Mouse (Mus musculus): ENCODE results near the gene Spred2.

The Spred2 gene

DNA sequence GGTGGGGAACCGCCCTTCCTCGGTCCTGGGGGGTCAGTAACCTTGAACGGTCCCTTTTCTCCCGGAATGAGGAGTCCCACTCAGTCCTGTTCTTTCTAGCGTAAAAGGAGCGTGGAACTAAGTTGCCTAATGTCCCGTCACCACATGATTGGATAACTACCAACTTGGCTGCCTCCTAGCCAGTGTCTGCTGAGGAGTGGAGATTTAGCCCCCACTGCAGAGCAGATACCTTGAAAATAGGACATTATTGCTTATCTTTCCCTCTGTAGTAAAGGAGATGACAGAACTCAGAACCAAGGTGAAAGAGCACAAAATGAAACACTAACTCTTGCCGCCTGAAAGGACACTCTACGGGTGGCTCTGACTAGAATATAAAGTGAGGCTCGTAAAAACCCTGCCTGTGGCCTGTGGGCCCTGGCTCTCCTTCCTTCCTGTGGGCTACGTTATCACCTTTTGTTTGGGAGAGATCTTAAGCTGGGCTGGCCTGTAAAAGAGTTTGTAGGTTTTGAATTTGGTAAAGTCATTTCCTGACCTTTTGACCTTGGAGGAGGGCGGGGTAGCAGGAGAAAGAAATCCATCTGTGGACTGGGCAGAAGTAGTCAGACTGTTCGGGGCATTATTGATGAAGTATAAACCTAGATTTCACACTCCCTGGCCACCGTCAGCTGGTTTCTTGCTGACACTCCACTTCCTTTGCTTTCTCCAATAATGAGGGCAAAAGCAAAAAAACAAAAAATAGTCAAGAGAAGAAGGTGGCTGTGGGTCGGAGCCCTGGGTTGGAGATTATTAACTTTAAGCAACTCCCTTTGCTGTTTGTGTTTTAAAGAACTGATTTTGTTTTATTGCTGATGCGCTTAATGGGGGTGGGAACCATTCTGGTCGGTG is 62.9 kb downstream of the Spred2 start:
- peak; percentile 59 to 61 for DNase-seq

DNA sequence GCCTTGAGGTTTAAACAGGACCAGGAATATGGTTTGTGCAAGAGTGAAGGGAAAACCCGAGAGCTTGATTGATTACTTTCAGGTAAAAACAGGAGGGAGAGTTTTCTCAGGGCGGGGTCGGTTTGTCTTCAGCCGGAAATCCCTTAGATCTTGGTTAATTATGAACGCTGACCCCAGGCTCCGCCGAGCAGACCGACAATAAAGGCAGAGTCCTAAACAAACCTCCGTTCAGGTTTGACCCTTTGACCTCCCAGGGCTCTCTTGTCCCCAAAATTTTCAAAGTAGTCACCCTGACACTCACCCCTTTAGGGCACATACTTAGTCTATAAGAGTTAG is 63.5 kb downstream of the Spred2 start:
- DNase-seq = peak; percentile 47 to 59

DNA sequence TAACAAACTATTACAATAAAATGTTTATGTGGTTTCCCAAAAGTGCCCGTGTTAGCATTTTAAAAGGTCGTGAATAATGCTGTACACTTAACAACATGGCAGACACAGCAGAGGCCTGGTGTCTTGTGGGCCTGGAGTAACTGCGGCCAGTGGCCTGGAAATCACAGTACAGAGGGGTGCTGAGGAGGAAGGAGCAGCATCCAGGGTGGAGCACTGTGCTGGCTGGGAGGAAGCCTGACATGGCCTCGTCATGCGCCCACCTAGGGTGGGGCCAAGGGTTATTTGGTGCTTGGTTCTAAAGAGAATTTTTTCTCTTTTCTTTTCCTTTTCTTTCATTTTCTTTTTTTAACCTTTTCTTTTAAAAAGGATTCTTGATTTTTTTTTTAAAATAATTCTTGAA is 64.0 kb downstream of the Spred2 start:
- DNase-seq = no peak

DNA sequence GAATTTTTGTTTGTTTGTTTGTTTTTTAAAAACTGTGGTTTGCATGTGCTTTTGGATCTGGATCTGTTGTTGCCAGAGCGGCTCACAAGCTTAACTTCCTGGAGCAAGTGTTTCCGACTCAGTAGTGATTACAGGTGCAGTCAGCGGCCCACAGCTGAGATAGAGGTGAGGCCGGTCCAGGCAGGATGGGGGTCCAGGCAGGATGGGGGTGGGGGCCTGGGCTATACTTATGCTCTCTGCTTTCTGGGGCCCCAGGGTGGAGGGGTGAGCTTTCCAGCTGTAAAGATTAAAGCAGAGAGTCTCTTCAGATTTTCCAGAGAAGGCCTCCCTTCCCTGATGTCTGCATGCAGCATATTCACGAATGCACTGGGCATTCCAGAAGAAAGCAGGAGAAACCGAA is 64.5 kb downstream of the Spred2 start:
- no peak for DNase-seq

DNA sequence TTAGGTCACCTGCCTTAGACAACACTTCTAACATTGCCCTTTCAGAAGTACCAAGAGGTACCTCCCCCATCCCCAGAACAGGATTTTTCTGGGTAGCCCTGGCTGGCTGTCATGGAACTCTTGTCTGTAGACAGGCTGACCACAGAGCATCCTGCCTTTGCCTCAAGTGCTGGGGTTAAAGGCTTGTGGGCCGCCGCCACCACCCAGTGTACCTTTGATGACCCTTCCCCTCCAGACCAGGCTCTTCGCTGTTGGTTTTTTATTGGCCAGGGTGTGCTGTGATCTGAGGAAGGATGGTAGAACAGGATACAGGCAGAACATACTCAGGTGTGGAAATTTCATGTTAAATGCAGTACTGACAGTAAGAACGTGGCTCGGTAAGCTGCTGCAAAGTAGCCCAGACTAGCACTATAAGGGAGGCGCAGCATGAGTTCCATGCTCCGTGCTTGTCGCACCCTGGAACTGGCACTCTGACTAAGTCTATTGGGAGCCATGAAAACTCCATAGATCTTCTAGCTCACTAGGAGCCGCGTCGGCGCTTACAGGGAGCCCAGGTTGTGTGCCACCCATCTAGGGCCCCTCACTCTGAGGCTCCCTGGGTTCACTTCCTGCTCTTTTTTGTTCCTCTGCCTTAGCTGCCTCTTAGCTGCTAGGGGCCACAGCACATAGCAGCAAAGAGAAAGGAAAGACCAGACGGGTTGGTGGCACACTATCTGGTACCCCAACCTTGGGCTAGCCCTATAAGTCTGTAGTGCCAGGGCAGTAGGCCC is 65.2 kb downstream of the Spred2 start:
- no peak for DNase-seq

DNA sequence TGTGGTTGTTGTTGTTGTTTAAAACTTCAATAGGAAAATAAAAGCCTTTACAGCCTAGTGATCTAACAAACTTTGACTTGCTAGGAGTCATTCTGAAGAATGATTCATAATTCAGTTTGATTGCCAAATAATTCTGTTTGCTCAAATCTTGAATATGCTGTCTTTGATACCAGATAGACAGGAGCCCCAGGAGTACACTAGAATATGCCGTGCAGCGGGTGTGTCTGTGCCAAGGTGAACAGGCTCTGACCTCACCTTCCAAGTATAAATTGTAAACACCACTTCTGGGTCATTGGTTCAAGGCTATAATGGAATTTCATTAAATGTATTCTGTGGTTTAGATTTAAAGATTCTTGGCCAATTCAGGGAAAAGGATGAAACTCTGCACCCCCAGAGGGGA is 66.6 kb downstream of the Spred2 start:
- no peak for DNase-seq

DNA sequence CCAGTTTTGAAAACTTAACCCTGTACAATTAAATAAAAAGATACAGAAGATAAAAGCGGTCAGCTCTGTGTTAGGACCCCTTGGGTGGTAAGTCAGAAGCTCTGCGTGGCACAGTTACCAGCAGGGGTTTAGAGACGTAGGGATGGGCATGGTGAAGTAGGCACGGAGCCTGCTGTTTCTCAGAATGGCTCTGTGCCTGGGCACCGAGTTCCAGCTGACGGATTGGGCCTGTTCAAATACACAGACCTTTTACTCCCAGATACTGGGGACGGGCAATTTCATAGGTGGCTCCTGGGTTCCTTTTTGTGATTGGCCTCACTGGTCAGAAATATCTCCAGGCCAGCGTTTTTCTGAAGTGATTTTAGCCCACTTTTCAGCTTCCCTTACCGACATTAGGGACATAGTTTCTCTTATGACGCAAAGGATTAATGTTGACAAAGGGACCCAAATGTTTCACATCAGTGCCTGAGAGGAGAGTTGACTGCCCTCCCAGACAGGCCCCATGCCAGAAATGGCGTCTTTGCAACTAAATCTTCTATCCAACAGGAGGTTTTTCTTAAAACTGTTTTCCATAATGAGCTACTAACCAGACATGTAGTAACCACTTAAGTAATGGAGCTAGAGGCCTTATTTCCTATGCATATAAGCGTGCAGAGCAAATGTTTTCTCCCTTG is 67.3 kb downstream of the Spred2 start:
- DNase-seq = peak in 1 of 2 experiments; percentile 60

DNA sequence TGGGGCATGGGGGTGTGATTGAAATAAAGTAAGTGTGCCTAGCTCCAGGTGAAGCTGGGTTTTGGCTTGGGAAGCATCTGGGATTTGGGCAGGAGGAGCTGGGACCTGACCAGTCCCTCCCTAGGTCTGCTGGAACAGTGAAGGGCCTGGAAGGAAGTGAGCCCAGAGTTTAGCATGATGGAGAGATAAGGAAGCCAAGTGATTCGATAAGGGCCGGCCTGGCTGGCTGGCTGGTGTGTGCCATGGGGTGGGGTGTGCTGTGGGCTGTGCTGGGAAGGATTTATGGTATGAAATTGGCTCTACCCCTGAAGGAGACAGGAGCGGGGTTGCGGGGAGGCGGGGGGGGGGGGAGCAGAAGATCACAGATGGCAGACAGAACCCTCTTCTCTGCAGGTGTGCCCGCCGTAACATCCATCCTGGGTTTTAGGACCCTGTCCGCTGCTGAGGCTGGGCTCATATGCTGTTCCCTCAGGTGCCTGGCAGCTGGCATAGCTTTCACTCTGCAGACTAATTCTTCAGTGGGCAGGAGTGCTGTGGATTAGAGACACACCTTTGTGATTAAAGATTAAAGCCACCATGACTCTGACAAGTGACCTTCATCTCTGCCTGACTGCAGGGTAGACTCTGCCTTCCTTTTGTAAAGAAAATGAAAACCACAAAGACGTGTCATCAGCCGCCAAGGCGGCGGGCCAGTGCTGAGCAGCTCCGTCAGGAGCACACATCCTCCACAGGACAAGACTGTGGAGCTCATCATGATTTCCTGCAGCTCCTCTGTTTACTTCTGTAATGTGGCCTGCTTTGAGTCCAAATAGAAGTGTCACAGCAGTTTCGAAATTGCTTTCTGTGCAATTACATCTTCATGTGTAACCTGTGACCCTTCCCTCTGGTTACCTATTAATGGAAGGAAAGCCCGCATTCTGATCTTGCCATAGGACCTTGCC is 68.4 kb downstream of the Spred2 start:
- peak in 1 of 2 experiments; percentile 66 for DNase-seq

DNA sequence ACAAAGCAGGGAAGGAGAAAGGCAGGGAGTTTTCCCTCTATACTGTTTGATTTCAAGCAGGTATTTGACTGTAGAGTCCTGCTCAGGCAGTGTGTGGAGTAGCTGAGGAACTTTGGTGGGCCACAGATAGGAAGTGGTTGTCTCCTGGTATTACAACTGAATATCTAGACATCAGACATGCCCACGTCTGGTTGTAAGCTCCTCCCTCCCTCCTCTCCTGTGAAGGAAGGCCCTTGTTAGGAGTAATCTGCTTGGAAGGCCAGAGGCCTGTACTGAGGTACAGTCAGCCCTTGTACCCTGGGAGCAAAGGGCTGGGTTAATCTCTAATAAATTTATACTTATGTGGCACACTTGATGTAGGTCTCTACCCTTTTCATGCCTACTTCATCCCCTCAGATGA is 69.6 kb downstream of the Spred2 start:
- no peak for DNase-seq

DNA sequence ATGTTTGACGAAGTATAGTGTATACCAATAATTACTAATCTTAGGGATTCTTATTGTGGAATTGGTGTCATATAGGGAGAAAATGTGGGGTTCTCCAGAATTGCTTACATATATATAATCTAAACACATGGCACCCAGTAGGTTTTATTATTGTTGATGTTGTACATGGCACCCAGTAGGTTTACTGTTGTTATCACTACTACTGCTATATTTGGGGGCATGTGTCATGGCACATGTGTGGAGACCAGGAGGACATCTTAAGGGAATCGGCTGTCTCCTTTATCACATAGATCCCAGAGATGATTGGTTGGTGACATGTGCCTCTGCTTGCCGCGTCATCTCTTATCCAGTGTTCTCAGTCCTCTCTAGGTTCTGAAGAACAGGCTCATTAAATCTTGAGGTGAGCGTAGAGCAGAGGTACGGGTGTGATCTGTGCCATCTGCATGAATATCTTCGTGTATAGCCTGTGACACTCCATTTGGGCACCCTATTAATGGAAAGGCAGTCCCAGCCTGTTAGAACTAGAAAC is 70.2 kb downstream of the Spred2 start:
- no peak for DNase-seq

DNA sequence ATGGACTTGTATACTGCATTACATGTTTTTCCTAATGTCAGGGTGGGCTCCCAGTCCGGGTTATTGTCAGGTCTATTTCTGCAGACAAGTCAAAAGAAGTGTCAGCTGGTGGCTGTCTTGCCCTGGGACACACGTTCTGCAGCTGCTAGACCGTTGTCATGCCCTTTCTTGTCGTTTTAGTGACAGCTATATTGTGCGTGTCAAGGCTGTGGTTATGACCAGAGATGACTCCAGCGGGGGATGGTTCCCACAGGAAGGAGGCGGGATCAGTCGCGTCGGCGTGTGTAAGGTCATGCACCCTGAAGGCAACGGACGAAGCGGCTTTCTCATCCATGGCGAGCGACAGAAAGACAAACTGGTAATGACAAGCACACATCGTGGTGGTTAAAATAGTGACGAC is 73.8 kb downstream of the Spred2 start:
- peak in 1 of 2 experiments; percentile 47 for DNase-seq

DNA sequence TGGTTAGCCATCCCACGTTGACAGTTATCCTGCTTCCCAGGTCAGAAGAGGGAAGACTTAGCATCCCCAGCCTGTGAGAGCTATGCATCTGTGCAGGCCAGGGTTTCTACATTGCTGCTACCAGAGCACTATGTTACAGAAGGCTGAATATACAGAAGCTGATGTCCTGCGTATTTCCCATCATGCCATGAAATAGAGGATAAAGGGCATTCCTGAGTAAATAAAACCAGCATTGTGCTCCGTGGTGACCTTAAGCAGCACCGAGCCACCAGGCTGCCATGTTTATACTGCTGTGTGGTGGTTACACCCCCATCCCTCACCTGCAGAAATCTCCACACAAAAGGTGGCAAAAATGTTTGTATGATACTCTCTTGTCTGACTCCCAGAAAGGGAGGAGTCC is 78.7 kb downstream of the Spred2 start:
- DNase-seq = no peak

DNA sequence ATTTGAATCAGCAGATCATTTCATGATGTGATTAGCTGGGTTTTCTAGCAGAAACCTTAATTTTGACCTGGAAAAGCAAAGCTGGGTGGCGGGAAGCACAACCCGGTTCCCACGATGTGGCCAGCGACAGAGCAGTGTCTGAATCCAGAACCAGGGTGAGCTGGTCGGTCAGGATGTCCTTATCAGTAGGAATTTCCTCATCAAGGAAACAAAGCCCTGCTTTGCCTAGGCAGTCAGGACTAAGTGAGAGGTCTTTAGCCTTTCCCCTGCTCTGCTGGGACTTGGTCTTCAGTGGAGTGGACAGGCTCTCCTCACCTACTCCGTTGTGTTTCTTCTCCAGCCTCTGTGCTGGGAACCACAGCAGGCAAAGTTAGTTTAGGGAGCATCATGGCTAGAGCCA is 83.5 kb downstream of the Spred2 start:
- no peak for DNase-seq

DNA sequence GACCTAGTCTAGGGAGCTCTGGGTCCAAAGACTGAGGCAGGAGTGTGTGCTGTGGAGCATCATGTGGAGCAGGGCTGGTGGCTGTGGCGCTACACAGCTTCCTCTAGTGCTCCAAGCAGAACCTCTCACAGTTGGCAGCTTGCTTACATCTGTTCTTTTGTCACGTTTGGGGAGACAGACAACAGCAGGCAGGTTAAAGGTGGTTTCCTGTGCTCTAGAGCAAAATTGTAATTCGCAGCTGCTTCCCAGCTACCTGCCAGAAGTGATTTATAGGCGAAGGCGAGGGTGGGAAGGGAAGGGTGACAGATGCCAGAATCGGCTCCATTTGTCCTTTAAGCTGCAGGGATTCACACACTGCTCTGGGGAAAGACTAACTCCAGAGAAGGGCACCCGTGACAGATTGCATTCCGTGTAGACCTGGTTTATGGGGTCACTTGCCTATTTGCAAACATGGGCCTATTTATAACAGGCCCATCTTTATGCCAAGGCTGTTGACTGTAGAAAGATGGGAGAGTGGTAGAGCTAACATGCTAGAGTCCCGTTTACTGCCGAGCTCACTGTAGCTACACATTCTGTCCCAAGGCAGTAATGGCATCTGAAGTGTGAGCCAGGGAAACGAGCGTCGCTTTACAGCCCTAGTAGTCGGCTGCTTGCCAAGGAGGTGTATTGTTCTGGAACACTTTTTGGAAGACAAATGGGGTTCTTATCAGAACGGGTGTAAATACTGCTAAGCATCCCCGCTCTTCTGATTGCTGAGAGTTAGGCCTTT is 87.2 kb downstream of the Spred2 start:
- DNase-seq = peak; percentile 32 to 38

DNA sequence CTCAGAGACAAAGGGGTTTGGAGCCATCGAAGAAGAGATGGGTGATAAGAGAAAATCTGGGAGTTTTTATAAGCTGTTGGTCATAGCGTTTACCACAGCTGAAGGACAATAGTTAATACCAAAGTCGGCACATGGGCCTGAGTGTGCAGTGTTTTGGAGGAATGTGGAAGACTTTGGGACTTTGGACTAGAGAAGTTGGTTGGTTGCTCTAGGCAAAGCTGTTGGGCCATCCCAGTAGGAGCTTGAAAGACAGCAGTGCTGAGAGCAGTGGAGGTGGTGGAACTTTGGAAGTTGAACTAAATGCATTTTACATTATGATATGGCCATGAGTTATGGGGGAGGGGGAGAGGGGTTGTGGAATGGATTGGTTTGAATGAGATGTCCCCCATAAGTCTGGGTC is 89.2 kb downstream of the Spred2 start:
- DNase-seq = peak; percentile 39 to 41

DNA sequence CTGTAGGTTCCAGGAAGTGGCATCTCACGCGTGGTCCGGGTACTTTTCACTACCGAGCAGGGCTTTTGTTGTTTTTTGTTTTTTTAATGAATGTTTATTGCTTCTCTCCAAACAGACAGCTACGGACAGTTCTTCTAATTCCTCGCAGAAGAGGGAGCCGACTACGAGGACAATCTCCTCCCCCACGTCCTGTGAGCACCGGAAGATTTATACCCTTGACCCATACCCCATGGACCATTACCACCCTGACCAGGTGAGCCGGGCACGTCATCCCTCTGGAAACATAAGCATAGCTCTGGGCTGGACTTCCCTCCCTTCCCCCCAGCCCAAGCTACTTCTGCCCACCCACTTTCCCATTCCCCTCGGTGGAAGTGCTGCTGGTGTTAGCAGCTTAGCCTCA is 93.8 kb downstream of the Spred2 start:
- DNase-seq = no peak

DNA sequence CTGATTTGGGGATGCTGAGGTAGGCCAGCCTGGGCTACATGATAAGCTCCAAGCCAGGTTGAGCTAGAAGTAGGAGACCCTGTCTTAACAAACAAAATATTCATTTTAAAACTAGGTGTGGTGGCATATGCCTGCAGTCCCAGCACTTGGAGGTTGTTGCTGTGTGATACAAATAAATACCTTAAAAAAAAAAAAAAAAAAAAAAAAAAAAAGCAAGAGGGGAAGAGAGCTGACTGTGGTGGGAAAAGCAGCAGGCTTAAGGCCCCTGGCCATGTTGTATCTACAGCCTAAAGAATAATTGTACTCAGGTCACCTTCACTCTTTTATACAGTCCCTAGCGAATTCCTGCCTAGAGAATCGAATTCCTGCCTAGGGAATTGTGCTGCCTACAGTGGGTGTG is 94.7 kb downstream of the Spred2 start:
- no peak for DNase-seq

DNA sequence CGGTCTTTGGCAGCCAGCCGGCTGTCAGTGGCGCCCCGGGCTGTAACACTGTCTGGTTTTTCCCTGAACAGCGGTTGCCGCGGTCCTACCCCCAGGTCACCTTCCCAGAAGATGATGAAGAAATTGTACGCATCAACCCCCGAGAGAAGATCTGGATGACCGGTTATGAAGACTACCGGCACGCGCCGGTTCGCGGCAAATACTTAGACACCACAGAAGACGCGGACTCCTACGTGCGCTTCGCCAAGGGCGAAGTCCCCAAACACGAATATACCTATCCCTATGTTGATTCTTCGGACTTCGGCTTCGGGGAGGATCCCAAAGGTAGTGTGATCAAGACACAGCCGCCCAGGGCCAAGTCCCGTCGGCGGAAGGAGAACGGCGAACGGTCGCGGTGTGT is 96.5 kb downstream of the Spred2 start:
- DNase-seq = no peak

DNA sequence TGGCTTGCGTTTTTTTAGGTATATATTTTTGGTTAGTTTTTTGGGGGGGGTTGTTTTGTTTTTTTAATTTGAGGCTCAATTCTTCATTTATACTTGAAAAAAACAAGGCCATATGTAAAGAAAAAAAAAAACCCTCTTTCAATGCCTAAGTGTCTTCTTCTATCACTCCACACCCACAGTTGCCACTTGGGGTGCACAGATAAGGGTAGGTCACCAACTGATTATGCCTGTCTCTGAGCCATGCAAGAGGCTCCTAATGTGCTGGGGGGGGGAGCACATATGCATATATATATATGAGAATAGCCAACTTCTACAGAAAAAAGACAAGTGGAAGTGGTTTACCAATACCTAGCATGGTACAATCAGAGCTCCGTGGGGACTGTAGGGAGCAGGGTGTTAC is 98.3 kb downstream of the Spred2 start:
- DNase-seq = no peak

DNA sequence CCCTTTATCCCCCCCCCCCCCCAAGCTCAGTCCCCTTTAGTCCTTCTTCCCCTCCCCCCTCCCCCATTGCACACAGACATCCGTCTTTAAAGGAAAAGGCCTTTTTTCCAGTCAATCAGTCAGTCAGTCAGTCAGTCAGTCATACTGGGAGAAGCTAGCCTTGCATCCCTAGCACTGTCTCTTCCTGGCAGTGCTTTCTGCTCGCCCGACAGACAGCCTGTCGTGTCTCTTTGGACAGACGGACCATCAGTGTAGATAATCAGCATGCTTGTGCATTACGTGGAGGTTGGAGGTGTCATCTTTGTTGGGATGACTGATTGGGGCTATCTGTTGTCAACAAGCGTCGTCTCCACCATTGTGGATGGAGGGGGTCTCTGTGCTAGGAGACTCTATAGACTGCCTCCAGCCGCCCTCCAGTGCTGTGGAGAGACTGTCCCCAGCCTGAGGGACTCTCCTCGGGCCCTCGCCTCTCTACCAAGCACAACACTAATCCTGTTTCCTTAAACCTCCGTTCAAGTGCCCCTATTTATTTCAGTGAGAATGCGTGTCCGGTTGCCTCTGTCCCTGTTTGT is 98.8 kb downstream of the Spred2 start:
- no peak for DNase-seq

DNA sequence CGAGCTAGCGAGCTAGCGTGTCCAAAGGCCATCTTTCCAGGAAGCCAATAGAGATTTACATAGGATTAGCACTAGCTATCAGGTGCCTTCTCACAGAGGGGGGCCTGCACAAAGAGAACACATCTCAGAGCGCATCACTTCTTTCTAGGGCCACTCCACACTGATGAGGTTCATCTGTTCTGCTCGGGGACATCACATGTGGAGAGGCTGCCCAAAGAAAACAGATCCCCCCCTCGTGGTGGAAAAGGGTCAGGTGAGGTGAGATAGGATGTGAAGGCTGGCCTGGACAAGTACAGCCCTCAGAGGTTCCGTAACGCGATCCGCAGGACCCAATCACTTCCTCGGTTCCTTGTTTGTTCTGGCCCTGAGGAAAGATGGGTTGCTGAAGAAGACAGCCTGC is 101.7 kb downstream of the Spred2 start:
- peak; percentile 41 to 60 for DNase-seq

Data from kidney, postnatal 36 days (tissue).